Mouse (Mus musculus): ENCODE results near the gene Kif16b.

DNA sequence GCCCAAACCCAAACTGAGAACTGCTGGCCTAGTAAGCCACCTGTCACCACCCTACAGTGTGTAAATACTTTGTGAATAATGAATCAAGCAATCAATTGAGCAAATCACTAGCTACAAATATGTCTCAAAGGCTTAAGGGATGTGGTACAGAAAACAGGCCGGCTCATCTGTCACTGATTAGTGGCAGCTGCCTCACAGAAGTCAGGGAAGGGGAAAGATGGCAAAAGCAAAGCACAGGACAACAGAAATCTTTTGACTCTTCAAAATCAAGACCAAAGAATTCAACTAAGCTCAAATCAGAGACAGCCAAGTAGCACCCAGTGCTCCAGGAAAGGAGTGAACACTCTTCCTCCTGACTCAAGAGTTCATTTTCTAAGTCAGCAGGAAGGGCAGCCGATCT lies 18.9 kb downstream of the Kif16b start:
- TF ChIP-seq MAX (IDR thresholded peaks at IDR 0.05; ENCODE audit: low read length) (no peak), E2F4 (IDR thresholded peaks at IDR 0.05; ENCODE audit: insufficient replicate concordance, low read depth, low read length) (no peak), CTCF (conservative IDR thresholded peaks at IDR 0.05 in 1 of 2, IDR thresholded peaks at IDR 0.05 in 1 of 2; ENCODE audit: low read depth in 2 of 2, low read length in 2 of 2) (no peak), HCFC1 (IDR thresholded peaks at IDR 0.05; ENCODE audit: low read depth, low read length) (no peak), NELFE (IDR thresholded peaks at IDR 0.05; ENCODE audit: low read depth, low read length) (no peak), POLR2A (IDR thresholded peaks at IDR 0.05; ENCODE audit: low read depth, low read length) (no peak), MAZ (IDR thresholded peaks at IDR 0.05; ENCODE audit: low read depth, low read length) (no peak)

Data from CH12.LX (cell line).